Mouse (Mus musculus): ENCODE results near the gene Fnip2.

Fnip2 gene

GRCm38 (mm10) chr3:79528451-79528850, 39.1 kb downstream of the Fnip2 start:
- in situ Hi-C loops (cut with MboI, MseI), result no loop called here

GRCm38 (mm10) chr3:79527921-79528320, 39.7 kb downstream of the Fnip2 start:
- in situ Hi-C loops (cut with MboI, MseI), result no loop called here

- in situ Hi-C loops (cut with MboI, MseI), result no loop called here
These were observed 40.1 kb downstream of the Fnip2 start for GRCm38 (mm10) chr3:79527521-79527920.

- in situ Hi-C loops (cut with MboI, MseI), result no loop called here
These were observed 44.2 kb downstream of the Fnip2 start for GRCm38 (mm10) chr3:79523349-79523748.

- in situ Hi-C loops (cut with MboI, MseI), result no loop called here
These were observed 47.7 kb downstream of the Fnip2 start for GRCm38 (mm10) chr3:79519862-79520261.

- in situ Hi-C loops (cut with MboI, MseI), result no loop called here
These were observed 48.7 kb downstream of the Fnip2 start for GRCm38 (mm10) chr3:79518761-79519527.

- in situ Hi-C loops (cut with MboI, MseI), result no loop called here
These were observed 49.6 kb downstream of the Fnip2 start for GRCm38 (mm10) chr3:79517884-79518591.

GRCm38 (mm10) chr3:79516958-79517357, 50.6 kb downstream of the Fnip2 start:
- in situ Hi-C loops (cut with MboI, MseI), result no loop called here

- in situ Hi-C loops (cut with MboI, MseI), result no loop called here
These were observed 51.3 kb downstream of the Fnip2 start for GRCm38 (mm10) chr3:79516099-79516920.

GRCm38 (mm10) chr3:79514304-79514703, 53.3 kb downstream of the Fnip2 start:
- in situ Hi-C loops (cut with MboI, MseI), result no loop called here

- in situ Hi-C loops (cut with MboI, MseI), result no loop called here
These were observed 66.3 kb downstream of the Fnip2 start for GRCm38 (mm10) chr3:79501166-79501728.

GRCm38 (mm10) chr3:79500279-79500678, 67.3 kb downstream of the Fnip2 start:
- in situ Hi-C loops (cut with MboI, MseI), result no loop called here

- in situ Hi-C loops (cut with MboI, MseI), result loop anchor here (10.0 kb wide), 1 partner anchor 1292 kb away; no protein-coding TSS in a partner anchor
These were observed 70.9 kb downstream of the Fnip2 start for GRCm38 (mm10) chr3:79496668-79497067.

GRCm38 (mm10) chr3:79495151-79495550, 72.4 kb downstream of the Fnip2 start:
- in situ Hi-C loops (cut with MboI, MseI), result loop anchor here (10.0 kb wide), 1 partner anchor 1290 kb away; no protein-coding TSS in a partner anchor

GRCm38 (mm10) chr3:79494028-79494427, 73.6 kb downstream of the Fnip2 start:
- in situ Hi-C loops (cut with MboI, MseI), result loop anchor here (10.0 kb wide), 1 partner anchor 1289 kb away; no protein-coding TSS in a partner anchor

GRCm38 (mm10) chr3:79493064-79493463, 74.5 kb downstream of the Fnip2 start:
- in situ Hi-C loops (cut with MboI, MseI), result loop anchor here (10.0 kb wide), 1 partner anchor 1288 kb away; no protein-coding TSS in a partner anchor

- in situ Hi-C loops (cut with MboI, MseI), result loop anchor here (10.0 kb wide), 1 partner anchor 1287 kb away; no protein-coding TSS in a partner anchor
These were observed 76.0 kb downstream of the Fnip2 start for GRCm38 (mm10) chr3:79491614-79492013.

GRCm38 (mm10) chr3:79490102-79490501, 77.5 kb downstream of the Fnip2 start:
- in situ Hi-C loops (cut with MboI, MseI), result loop anchor here (10.0 kb wide), 1 partner anchor 1285 kb away; no protein-coding TSS in a partner anchor

- in situ Hi-C loops (cut with MboI, MseI), result no loop called here
These were observed 79.6 kb downstream of the Fnip2 start for GRCm38 (mm10) chr3:79488025-79488424.

GRCm38 (mm10) chr3:79484286-79485063, 83.1 kb downstream of the Fnip2 start:
- in situ Hi-C loops (cut with MboI, MseI), result no loop called here

Data from T-helper 1 cell (primary cell).